Mouse (Mus musculus): ENCODE results near the gene Olfr1434.
"Not testable (repeated sequence)": the region's sequence is repeated elsewhere in the genome, so short reads cannot be mapped to it uniquely, and the experiment has no call there.

Olfr1434 gene

GRCm38 (mm10) chr19:12279554-12279953 is at the start of gene Olfr1434:
Olfr1434 (plus strand) TSS chr19:12279854.
- DNase-seq (ENCODE audit: low spot score): no peak

GRCm38 (mm10) chr19:12232496-12232895 is 47.2 kb upstream of the Olfr1434 start, which contains the start of gene Olfr1432:
Olfr1432 (minus strand) TSS chr19:12232596.
- DNase-seq (ENCODE audit: low spot score): not testable (repeated sequence)

GRCm38 (mm10) chr19:12241559-12241958 is 38.1 kb upstream of the Olfr1434 start, which contains the start of gene Olfr262:
Olfr262 (minus strand) TSS chr19:12241659.
- DNase-seq (ENCODE audit: low spot score): no peak

- DNase-seq (ENCODE audit: low spot score): no peak
Measured at GRCm38 (mm10) chr19:12260732-12261131, 18.9 kb upstream of the Olfr1434 start, which contains the start of gene Olfr235. Olfr235 (plus strand) TSS chr19:12261032.

GRCm38 (mm10) chr19:12292979-12293378 is 13.3 kb downstream of the Olfr1434 start:
- no peak for DNase-seq (ENCODE audit: low spot score)

GRCm38 (mm10) chr19:12299030-12299429 is 19.4 kb downstream of the Olfr1434 start, which contains the start of gene Olfr1436:
Olfr1436 (minus strand) TSS chr19:12299130.
- not testable (repeated sequence) for DNase-seq (ENCODE audit: low spot score)

- no peak for DNase-seq (ENCODE audit: low spot score)
Measured at GRCm38 (mm10) chr19:12325001-12325400, 45.3 kb downstream of the Olfr1434 start, which contains the start of gene Olfr1437. Olfr1437 (minus strand) TSS chr19:12325101.
